Mouse (Mus musculus): ENCODE data around the gene Atp4b.
"Not testable (repeated sequence)": the region's sequence is repeated elsewhere in the genome, so short reads cannot be mapped to it uniquely, and the experiment has no call there.

The Atp4b gene

DNA sequence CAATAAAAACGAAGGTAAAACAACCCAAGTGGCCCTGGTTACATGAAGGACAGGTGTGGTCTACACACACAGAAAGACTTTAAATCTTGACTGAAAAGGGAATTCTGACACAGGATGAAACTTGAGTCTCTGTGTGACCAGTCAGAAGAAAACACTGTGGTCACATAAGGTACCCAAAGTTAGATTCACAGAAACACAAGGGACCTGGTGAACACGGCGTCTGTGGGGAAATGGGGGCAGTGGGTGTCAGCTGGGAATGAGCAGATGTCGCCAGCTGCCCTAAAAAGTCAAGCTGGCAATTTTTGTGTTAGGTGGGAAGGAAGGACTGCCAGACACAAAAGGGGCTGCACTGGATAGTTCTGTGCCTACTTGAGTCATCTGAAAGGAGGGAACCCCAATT lies 13.6 kb downstream of the Atp4b start:
- no peak for DNase-seq (ENCODE audit: low spot score)

DNA sequence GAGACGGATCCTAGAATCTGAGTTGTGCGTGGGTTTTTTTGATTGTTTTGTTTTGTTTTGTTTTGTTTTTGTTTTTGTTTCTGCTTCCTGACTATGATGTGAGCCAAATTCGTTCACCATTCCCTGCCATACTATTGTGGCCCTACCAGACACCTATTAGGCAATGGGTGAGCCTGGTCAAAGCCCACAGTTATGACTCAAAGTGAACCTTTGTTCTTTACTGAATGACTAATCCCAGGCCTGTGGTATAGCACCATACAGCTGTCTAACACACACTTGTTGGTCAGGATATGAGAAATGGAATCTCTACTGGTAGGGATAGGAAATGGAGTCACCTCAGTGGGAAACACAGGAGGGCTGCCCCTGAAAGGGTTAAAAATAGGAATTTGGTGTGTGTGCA lies 14.1 kb downstream of the Atp4b start:
- no peak for DNase-seq (ENCODE audit: low spot score)

DNA sequence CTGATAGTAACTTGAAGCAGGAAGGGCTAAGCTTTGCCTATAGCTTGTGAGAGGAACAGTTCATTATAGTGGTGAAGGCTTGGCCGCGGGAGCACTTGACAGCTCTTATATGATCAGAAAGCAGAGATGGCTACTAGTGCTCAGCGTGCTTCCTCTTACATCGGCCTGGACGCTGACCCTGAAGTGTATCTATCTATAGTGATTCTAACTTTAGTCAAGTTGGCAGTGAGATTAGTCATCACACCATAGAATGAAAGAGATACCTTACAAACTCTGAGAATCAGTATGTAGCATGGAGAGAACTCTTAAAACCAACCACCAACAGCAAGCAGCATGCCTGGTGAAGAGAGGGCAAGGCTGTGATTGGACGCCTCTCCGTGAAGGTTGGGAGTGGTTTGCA lies 15.0 kb downstream of the Atp4b start:
- DNase-seq (ENCODE audit: low spot score), result no peak

DNA sequence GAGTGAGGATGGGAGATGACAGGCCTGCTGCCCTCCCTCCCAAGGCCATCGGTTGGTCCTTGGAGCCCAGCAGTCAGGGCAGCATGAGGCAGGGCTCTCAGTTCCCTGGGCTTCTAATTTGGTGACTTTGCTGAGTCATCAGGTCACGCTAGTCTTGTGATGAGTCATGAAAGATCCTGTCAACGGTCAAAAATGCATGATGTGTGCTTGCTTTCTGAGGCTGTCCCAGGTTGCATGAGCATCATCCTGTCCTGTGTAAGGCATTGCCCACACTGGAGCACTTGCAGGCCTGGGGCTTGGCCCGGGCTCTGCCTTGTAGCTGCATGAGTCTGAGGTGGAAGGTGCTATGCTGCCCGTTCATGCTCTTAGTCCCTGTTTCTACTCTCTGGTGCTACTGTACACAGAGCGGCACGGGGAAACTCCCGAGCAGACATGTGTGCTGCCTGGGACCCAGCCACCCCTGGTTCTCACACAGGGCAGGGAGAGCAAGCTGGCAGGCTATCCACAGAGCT lies 23.4 kb downstream of the Atp4b start:
- no peak for DNase-seq (ENCODE audit: low spot score)

DNA sequence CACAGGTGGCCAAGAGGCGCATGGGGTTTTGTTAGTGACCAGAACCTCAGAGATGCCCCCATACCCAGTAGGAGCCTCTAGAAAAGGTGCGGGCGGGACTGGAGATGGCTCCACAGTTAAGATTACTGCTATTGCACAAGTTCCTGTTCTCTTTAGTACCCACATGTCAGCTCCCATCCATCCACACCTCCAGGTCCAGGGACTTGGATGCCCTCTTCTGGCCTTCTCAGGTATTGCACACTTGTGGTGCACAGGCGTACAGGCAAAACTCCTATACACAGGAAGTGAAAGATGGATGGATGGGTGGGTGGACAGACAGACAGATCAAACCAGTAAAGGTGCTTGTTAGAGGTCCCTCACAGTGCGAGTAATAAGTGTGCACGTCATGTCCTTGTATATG lies 34.8 kb downstream of the Atp4b start:
- DNase-seq (ENCODE audit: low spot score), result no peak

DNA sequence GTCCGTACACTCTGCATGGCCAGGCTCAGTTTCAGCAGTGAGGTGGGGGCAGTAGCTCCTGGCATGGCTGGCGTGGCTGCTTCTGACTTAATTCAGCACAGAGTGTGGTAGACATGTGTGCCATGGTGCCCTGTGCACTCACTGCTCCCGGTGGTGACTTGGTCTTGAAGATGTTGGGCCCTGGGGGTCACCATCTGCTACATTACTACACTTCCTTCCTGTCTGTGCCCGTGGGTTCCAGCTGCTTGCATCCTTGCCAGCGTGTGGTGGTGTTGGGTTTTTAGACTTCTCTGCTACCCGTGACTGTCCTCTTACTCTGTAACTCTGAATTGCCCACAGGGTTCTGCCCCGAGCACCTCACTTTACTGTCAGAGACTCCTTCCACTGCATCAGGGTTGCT lies 36.4 kb downstream of the Atp4b start:
- no peak for DNase-seq (ENCODE audit: low spot score)

DNA sequence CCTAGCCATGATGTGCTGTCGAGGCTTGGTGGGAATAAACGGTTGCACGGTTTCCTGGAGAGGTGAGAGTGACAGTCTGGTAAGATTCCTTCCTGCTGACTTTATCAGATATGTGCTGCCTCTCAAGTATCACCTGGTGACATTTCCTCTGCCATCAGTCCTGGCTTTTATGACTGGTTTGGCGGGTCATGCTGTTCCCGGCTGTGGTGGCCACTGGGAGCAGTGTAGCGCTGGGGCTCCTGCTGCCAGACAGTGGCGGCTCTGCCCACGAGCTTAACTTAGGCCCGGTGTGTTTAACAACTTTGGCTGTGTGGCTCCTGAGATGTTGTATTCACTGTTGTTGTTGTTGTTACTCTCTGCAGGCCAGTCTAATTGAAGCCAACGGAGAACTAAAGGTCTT lies 39.9 kb downstream of the Atp4b start:
- no peak for DNase-seq (ENCODE audit: low spot score)

DNA sequence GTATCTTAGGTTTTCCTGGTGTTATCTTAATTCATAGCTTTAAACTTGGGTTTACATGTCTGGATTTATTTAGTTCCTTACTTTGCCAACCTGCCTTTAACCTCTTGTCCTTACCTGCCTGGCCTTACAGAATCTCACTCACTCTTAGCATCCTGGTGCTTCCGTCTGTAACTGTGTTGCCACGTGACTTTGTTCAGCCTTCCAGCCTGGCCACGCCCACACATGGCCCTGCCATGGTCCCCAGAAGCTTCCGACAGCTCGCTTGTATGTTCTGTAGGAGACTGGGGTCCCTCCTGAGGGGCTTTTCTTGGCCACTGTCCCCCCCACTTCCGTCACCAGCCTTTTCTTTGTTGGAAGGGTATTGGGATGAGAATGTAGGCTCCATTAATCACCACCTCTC lies 40.4 kb downstream of the Atp4b start:
- DNase-seq (ENCODE audit: low spot score), result no peak

DNA sequence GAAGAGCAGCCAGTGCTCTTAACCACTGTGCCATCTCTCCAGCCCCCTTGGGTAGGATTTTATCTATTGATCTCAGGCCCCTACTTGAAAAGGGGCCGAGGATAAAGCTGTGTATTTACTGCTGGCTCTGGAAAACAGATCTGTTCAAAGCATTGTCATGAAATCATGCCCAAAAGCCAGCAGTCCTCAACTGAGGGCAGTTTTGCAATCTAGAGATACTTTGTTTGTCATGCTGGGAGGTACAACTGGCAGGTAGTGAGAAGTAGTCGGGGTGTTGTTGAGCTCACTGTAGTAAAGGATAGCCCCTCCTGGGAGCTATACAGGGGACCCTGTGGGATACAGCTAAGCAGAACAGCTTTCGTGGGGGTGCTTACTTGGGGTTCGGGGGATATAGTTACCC lies 42.7 kb downstream of the Atp4b start:
- no peak for DNase-seq (ENCODE audit: low spot score)

DNA sequence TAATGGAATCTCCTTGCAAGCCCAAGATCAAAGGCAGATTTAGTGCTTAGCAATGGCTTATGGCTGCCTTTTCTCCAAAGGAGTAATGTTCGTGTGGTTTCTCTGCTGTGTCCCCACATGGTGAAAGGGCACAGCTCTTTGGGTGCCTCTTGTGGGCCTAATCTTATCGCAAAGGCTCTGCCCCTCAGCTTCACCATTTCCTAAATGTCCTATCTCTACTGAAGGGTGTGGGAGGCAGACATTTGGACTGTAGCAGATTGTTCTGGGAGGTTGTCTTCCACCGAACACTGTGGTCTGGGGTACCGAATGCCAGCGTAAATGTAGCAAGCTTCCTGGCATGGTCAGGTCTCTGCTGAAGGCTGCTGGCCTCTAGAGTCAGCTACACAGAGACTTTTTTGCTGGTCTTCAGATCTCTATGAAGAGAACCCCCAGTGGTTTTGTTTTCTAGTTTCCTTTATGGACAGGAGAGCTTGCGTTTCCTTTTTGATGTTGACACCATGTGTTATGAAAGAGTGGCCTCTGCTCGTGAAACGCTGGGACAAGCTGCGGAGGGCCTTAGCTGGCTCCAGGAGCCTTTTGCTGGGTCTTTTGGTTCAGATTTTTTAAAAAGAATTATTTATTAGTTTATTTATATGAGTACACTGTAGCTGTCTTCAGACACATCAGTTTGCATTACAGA lies 43.3 kb downstream of the Atp4b start:
- DNase-seq (ENCODE audit: low spot score), result no peak

DNA sequence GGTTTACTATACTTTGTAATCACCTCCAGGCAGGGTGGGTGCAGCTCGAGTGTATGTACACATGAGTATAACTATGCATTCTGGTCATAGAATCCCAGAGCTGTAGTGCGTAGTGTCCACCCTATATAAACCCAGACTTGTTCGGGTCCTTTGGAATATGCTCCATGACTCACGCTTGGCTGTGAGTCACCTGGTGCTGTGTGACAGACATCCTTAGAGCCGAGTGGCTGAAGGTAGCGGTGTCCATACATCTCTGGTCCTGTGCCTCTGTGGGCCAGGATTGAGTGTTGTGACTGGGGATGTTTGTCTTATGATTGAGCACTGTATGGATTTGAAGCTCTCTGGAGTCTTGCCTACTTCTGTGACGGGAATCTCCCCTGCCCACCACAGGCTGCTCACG lies 44.0 kb downstream of the Atp4b start:
- DNase-seq (ENCODE audit: low spot score), result no peak

DNA sequence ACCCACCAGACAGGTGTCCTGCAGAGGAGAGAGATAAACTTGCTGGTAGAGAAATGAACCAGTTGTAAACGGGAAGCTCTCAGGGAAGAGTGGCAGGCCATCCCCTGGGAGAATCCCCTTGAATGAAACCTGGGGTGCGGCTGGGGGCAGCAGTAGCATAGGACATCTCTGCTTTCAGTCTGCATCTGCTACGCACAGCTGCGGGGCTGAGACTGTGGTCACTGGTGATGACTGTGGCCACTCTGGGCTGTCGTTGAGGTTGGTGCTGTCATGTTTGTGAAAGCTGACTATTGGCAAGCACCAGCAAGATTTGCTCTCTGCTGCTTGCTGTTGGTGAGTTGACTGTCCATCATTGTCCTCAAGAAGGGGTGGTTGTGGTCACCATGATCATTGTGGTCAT lies 45.0 kb downstream of the Atp4b start:
- DNase-seq (ENCODE audit: low spot score), result no peak

DNA sequence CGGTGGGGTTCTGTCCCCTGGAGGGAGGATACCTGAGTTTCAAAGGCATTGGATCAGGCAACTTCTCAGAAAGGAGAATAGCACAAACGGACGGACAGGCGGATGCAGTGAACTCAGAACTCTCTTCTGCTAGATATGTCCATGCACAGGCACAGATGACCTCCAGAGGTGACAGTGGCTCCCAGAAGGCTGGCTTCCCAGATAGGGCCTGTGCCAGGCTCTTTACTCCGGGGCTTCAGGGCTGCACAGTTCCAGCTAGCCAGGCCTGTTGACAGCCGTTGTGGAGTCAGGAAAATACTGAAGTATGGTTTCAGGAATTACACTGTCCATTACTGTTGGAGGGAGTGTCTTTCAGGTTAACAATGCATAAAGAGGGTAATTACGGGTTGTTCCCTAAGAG lies 46.6 kb downstream of the Atp4b start:
- DNase-seq (ENCODE audit: low spot score), result no peak

DNA sequence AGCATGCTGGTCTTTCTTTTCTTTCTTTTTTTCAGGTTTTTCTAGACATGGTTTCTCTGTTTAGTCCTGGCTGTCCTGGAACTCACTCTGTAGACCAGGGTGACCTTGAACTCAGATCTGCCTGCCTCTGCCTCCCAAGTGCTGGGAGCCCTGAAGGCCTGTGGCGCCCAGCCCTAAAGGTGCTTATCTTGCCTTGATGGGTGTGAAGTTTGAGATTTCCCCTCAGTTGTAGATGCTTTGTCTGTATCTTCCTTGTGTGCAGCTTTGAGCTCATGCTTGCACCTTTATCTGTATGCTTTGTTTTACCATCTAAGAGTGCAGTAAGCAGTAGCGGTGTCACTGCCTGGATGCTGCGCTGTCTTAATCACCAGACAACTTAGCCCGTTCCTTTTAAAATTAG lies 53.5 kb downstream of the Atp4b start:
- no peak for DNase-seq (ENCODE audit: low spot score)

DNA sequence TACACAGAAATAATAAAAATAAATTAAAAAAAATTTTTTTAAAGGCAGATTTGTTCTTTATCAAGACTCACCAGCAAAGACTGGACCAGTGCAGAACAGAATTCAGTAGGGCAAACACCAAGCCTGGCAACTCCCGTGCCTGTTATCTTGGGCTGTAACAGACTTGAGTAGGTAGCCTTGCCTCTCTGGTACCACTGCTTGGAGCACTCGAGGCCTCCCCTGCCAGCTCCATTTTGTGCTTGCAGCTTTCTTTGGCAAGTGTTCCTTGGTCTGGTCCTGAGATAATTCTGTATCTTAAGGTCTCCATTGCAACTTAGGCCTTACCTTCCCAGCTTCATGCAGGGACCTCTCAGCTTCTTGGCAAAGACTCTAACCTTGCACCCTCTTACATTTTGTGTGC lies 54.3 kb downstream of the Atp4b start:
- no peak for DNase-seq (ENCODE audit: low spot score)

DNA sequence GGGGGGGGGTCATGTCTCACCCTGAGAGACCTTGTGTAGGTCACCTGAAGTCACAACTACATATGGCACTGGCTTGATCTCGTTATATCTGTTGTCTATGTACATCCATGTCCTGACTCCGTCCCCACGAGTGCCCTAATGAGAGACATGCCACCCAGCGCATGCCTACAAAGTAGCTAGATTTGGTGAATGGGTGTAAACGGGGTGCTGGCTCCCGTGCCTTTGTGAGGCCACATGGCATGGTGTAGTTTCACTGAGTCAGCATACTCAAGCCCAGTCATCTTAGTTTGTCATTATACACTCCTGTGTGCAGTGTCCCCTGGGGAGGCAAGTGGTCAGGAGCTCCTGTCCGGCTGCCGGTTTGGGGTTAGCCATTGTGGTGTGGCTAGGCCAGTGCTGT lies 56.0 kb downstream of the Atp4b start:
- DNase-seq (ENCODE audit: low spot score), result no peak

DNA sequence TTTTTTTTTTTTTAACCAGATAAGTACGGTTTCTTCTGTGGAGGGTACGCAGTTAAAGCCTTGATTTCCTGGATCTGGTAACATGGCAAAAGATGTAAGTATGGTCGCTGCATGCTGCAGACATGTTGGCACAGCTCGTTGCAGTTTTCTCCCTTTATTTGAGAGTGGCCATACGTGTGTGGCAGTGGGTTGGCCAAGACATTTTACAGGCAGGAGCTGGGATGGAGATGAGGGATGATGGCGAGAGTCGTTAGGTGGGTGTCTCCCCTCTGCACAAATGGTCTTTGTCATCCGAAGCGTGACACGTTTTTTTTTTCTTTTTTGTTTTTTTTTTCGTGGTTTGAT lies 57.0 kb downstream of the Atp4b start:
- no peak for DNase-seq (ENCODE audit: low spot score)

DNA sequence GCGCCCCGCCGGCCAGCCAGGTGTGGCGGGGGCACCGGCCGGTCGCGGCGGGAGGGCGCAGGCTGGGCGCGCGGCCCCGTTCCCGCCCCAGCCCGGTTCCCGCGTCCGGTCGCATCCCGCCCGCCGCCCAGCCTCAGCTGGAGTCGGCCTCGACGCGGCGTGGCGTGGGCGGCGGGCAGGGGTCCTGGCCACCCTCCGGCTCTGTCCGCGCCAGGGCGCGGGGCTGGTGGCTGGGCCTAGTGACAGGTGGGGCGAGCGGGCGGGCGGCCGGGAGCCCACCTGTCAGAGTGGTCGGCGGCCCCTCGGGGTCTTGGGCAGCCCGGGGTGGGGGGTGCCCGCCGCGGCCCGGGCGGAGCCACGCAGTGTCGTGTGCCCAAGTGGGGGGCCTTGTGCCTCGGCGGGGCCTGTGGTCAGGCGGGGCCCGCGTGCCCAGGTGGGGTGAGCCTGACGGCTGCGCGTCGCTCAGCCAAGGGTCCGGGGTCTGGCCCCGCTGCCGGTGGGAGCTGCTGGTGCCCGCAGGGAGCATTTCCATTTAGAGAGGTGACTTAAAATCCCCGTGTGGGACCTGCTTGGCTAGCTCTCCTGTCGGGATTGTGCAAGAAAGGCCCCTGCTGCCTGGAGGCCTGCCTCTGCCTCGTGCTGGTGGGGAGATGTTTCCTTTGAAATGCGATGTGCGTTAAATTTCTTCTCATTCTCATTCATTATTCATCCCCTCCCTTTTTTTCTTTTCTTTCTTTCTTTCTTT lies 57.6 kb downstream of the Atp4b start:
- DNase-seq (ENCODE audit: low spot score), result no peak

DNA sequence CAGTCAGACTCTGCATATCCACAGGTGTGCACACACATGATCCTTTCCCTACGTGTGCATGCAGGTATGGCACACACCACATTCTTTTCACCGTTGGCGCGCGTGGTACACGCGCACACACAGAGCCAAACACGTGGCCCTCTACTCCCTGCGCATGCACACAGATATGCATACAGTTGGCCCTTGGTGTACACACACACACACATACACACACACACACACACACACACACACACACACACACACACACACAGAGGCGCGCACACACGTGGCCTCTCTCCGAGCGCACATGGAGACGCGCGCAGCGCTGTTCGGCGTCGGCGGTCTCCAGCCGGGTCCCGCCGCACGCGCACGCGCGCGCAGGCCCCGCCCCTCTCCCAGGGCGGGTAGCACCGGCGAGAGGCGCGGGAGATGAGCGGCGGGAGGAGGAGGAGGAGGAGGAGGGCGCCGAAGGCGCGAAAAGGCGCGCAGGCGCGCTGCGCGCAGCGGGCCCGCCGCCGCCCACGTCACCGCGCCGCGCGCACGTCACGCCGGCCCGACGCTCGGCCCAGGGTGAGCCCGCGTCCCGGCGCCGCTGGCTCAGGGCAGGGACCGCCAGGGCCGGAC lies 58.3 kb downstream of the Atp4b start, which contains the start of gene Tfdp1:
Tfdp1 (plus strand) TSS at position 497 of the 606 bp plus-strand sequence.
- peak; percentile 89 for DNase-seq (ENCODE audit: low spot score)

DNA sequence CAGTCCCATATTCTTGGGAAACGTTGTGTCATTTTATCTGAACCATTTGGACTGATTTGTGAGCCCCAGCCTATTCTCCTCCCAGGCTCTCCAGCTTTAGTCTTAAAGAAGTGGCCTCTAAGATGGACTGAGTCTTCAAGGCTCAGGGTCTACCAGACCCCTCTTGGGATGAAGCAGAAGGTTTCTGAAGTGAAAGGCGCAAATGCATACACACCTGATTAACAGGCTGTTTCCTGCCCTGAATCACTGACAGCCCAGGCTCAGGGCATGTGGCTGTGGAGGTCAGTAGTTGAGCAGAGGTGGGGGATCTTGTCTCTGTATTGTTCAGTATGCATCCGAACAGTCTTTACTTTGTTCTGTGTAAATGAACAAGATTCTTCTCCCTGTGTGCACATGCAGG lies 58.9 kb downstream of the Atp4b start:
- DNase-seq (ENCODE audit: low spot score), result no peak

DNA sequence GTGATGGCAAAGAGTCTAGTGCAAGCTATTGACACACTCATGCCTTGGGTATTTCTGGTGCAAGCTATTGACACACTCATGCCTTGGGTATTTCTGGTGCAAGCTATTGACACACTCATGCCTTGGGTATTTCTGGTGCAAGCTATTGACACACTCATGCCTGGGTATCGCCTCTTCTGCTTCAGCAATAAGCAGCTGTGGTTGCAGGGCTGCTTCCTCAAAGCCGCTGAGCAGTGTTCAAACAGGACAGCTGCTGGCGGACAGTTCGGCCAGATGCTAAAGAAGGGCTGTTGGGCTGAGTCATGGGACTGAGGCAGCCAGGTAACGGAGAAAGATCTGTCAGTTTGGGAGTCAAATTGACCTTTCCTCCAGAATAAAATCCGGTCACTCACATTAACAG lies 59.4 kb downstream of the Atp4b start:
- not testable (repeated sequence) for DNase-seq (ENCODE audit: low spot score)

All from embryo, embryonic 10 days (tissue).